Mouse (Mus musculus): ENCODE data around the gene Atox1. TPM values are rescaled to one million over a fixed set of nuclear protein-coding genes. Genes with fewer than 3 reads are reported as not detected.
"Not testable (repeated sequence)": the region's sequence is repeated elsewhere in the genome, so short reads cannot be mapped to it uniquely, and the experiment has no call there.

Atox1 gene
- polyA plus RNA-seq, 1 experiment from 2014 or later: 284 TPM

DNA sequence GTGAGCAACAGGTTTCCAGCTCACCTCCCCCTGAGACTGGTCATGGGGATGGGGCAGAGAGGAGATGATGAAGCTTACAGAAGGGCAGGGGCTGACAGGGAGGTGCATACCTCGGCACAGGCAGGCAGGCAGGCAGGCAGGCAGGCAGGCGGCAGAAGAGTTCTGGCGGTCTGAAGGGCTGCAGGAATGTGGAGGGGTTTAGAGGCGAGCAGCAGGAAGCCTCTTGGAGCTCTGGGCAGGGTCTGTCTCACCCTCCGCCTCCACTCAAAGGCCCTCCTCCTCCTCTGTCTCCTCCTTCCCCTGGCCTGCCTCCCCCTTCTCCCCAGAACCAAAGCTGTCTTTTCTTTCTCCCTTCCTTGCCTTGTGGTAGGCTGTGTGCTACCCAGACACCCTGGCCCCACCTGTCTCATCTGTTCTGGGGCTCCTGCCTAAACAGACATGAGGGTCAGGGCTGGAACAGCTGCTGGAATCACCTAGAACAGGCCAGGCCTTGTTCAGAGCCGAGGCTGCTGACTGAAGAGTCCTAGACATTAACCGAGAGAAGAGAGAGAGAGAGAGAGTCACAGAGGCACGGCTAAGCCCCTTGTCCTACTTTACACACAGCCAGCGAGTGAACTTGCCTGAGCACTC, 41.2 kb downstream of the Atox1 start:
- no peaks in the 10 kb centered on the region for H3K9me3 ChIP-seq (replicated peaks)
- peak overlapping the region; percentile 45 for H3K4me3 ChIP-seq
- peak overlapping the region; percentile 71 for H3K9ac ChIP-seq
- peak overlapping the region; percentile 56 for H3K4me2 ChIP-seq (replicated peaks)
- peak overlapping the region; percentile 89 for H3K27ac ChIP-seq
- 0 out of 2 replicates have a peak, but pooled peaks cover 3% of the 10 kb centered on the region for H3K27me3 ChIP-seq
- ATAC-seq (ENCODE audit: low FRiP score): no peak
- 1% methylated on average over 9 of the region's 9 CpGs for WGBS
- peaks cover 66% of the 10 kb centered on the region for H3K4me1 ChIP-seq
- H3K36me3 ChIP-seq: no peaks in the 10 kb centered on the region

DNA sequence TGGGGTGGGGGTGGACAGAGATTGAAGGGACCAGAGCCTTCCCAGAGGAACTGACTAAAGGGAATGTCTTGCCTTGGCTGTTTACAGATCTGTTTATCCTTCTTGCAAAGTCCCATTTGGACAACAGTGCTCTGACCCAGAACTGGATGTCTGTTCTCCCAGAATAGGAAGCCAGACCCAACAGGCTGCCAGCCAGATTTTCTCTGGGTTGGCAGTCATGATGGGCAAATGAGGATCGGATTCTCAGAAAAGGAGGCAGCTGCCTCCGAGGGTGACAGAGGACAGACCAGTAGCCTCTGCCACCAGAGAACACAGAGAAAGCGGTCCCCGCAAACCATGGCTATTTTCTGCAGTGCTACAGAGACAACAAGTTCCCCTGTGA, 41.8 kb downstream of the Atox1 start:
- WGBS: 3% methylated on average over 4 of the region's 4 CpGs
- peak overlapping the region; percentile 89 for H3K27ac ChIP-seq

DNA sequence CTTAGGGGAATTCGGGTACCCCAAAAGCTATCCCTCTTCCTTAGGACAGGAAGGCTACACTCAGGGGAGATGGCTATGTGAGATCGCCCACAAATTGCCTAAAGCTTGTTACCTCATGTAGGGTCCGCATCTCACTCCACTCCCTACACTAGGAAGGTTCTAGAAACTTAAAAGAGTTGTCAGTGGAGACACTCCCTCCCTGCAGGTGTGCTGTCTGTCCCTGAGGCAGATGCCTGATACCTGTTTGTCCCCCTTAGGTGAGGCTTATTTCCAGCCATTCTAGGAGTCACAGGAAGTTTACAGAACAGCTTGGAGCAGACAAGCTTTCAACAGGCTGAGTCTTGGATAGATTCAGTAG, 42.4 kb downstream of the Atox1 start:
- Histone ChIP-seq H3K27ac (peak overlapping the region; percentile 89; the same call in 1 of the 2 replicates), H3K4me3 (peak overlapping the region; percentile 45), H3K4me1 (peaks cover 55% of the 10 kb centered on the region), H3K9ac (peak overlapping the region; percentile 71), H3K9me3 (replicated peaks) (no peaks in the 10 kb centered on the region), H3K36me3 (no peaks in the 10 kb centered on the region), H3K27me3 (0 out of 2 replicates have a peak, but pooled peaks cover 3% of the 10 kb centered on the region), H3K4me2 (replicated peaks) (peak overlapping the region; percentile 56)
- 13% methylated on average over 3 of the region's 3 CpGs for WGBS
- ATAC-seq (ENCODE audit: low FRiP score): no peak

More for the DNA sequence above, 41.8 kb downstream of the Atox1 start:
- H3K4me2 ChIP-seq (replicated peaks): peak overlapping the region; percentile 56
- H3K27me3 ChIP-seq: 0 out of 2 replicates have a peak, but pooled peaks cover 3% of the 10 kb centered on the region
- ATAC-seq (ENCODE audit: low FRiP score): no peak
- H3K4me3 ChIP-seq: peak overlapping the region; percentile 45
- no peaks in the 10 kb centered on the region for H3K9me3 ChIP-seq (replicated peaks)
- H3K9ac ChIP-seq: peak overlapping the region; percentile 71
- H3K4me1 ChIP-seq: peaks cover 61% of the 10 kb centered on the region
- no peaks in the 10 kb centered on the region for H3K36me3 ChIP-seq

DNA sequence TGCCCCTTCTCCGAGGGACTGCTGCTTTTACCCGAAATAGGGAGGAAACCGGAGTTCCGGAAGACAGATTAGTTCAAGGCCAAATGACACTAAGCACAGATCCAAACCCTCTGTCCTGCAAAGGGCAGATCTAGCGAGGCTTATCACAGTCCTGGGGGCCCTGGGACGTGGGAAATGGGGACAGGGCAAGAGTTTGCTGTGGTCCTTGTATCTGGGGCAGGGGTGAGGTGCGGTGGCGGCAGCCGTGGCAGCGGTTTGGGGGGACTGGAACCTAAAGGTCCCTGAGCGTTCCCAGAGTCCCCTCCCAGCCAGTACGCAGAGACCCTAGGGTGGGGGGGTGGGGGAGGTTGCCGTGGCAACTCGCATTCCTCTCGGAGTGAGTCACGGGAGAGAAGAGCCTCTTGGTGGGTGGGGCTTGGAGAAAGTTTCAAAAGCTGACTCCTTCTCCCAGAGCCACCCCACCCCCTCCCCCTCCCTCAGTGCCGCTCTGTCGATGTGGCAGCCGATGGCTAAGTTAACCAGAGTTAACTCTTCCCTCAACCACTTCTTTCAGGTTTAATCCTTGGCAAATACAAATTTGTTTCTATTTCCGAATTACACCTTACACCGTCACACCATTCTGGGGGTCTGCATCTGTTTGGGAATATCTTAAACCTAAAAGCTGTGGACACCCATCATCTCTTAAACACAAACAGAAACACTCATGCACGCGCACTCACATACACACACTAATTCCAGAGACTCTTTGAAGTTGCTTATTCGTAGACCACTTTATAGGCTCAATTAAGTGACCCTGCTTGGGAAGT, 42.9 kb downstream of the Atox1 start:
- H3K4me2 ChIP-seq (replicated peaks): peak overlapping the region; percentile 56
- peak; percentile 76 for ATAC-seq (ENCODE audit: low FRiP score)
- WGBS: 1% methylated on average over 24 of the region's 24 CpGs
- no peaks in the 10 kb centered on the region for H3K36me3 ChIP-seq
- H3K4me3 ChIP-seq: peak overlapping the region; percentile 45
- H3K27me3 ChIP-seq: 0 out of 2 replicates have a peak, but pooled peaks cover 3% of the 10 kb centered on the region
- peak overlapping the region; percentile 71 for H3K9ac ChIP-seq
- no peaks in the 10 kb centered on the region for H3K9me3 ChIP-seq (replicated peaks)
- peaks cover 52% of the 10 kb centered on the region for H3K4me1 ChIP-seq
- H3K27ac ChIP-seq: peak overlapping the region; percentile 89

DNA sequence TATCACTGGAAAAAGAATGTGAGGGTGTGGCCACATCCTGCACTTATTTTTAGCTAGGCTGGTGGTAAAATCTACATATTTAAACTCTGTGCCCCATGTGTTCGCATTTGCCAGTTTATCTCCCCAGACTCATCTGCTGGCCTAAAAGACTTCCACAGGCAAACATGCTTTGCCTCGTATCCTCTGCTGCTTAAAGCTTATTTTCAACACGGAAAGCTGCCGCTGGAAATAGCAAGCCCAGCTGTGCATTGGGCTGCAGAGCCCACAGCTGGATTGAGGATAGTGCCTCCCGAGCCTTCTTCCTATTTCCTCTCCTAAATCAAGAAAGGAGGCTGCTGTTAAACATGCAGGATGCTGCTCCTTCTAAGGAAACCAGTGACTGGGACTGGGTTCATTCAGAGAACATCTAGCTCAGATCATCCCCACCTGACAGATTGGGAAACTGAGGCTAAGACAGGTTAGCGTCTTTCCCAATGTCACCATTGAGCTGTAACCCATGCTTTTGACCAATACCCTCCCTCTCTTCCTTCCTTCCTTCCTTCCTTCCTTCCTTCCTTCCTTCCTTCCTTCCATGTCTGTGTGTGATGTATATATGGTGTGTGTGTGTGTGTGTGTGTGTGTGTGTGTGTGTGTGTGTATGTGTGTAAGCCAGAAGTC, 44.3 kb downstream of the Atox1 start:
- no peak overlapping the region for H3K4me3 ChIP-seq
- H3K27me3 ChIP-seq: 0 out of 2 replicates have a peak, but pooled peaks cover 3% of the 10 kb centered on the region
- no peaks in the 10 kb centered on the region for H3K9me3 ChIP-seq (replicated peaks)
- no peaks in the 10 kb centered on the region for H3K36me3 ChIP-seq
- no peak overlapping the region for H3K27ac ChIP-seq
- WGBS: 75% methylated on average over 6 of the region's 6 CpGs
- H3K9ac ChIP-seq: no peak overlapping the region
- ATAC-seq (ENCODE audit: low FRiP score): no peak
- H3K4me2 ChIP-seq (replicated peaks): peak overlapping the region; percentile 56; the same call in 1 of the 2 replicates
- H3K4me1 ChIP-seq: peaks cover 48% of the 10 kb centered on the region

DNA sequence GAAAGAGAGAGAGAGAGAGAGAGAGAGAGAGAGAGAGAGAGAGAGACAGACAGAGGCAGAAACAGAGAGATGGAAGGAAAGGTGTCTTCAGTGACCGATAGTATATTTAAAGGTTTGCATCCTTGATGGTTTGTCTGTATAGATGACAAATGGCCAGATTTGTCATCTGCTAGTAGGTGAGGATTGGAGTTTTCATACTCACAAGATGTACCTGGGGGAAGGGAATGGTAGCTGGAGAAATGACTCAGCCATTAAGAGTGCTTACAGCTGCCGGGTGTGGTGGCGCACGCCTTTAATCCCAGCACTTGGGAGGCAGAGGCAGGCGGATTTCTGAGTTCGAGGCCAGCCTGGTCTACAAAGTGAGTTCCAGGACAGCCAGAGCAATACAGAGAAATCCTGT, 45.3 kb downstream of the Atox1 start:
- H3K9me3 ChIP-seq (replicated peaks); H3K4me3 ChIP-seq; H3K36me3 ChIP-seq; H3K27ac ChIP-seq; H3K9ac ChIP-seq; H3K27me3 ChIP-seq; ATAC-seq (ENCODE audit: low FRiP score); H3K4me2 ChIP-seq (replicated peaks): not testable (repeated sequence)
- H3K4me1 ChIP-seq: peaks cover 48% of the 10 kb centered on the region
- WGBS: 96% methylated on average over 6 of the region's 6 CpGs

DNA sequence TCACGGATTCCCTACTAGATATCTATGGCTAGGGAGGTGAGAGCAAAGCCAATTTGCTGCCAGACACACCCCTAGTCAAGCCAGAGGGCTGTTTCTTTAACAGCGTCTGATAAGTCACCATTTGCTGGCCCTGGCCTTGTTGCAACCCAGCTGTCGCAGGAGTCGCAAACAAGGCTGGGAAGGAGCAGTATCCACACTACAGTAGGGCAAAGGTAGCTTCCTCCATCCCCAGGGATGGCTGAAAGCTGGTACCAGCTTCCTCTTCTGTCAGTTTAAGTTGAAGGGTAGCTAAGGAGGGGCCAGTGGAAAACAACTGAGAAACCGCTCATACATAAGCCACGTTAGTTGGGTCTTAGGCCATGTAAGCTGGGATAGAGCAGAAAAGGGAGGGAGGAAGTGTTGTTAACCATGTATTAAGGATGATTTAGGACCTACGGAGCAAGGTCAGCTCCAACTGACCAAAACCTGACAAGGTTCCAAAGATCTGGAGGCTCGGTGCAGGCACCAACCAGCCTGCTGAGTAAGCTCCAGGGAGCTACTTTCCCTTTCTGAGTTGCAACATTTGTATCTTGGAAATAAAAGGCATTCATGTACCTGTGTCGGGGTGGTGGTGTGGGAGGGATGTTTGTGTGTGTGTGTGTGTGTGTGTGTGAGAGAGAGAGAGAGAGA, 45.9 kb downstream of the Atox1 start:
- H3K4me2 ChIP-seq (replicated peaks): no peak overlapping the region
- WGBS: 73% methylated on average over 9 of the region's 9 CpGs
- H3K27ac ChIP-seq: no peak overlapping the region
- no peak for ATAC-seq (ENCODE audit: low FRiP score)
- 0 out of 2 replicates have a peak, but pooled peaks cover 3% of the 10 kb centered on the region for H3K27me3 ChIP-seq
- peaks cover 43% of the 10 kb centered on the region for H3K4me1 ChIP-seq
- no peaks in the 10 kb centered on the region for H3K9me3 ChIP-seq (replicated peaks)
- 0 out of 2 replicates have a peak, but pooled peaks cover 3% of the 10 kb centered on the region for H3K36me3 ChIP-seq
- H3K4me3 ChIP-seq: no peak overlapping the region
- H3K9ac ChIP-seq: no peak overlapping the region

DNA sequence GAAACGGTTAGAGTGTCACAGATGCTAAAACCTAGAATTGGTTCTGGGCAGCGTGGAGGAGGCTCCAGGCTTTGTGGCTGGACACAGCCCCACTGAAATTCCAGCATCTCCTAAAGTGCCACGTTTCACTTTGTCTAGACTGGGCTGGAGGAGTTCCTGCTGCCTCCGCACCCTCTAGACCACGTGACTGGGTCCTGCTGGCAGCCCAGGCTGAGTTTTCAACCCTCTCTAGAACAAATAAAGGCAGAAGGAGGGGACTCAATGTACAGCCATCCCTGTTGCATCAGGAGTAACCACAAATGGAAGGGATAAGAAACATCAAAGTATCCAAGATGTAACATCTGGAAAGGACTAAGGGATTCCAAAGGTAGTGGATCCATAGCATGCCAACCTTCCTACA, 46.7 kb downstream of the Atox1 start:
- ATAC-seq (ENCODE audit: low FRiP score): no peak
- no peak overlapping the region for H3K9ac ChIP-seq
- peaks cover 11% of the 10 kb centered on the region for H3K36me3 ChIP-seq
- no peak overlapping the region for H3K4me3 ChIP-seq
- no peak overlapping the region for H3K27ac ChIP-seq
- WGBS: 68% methylated on average over 5 of the region's 5 CpGs
- H3K4me2 ChIP-seq (replicated peaks): no peak overlapping the region
- no peaks in the 10 kb centered on the region for H3K9me3 ChIP-seq (replicated peaks)
- H3K27me3 ChIP-seq: no peaks in the 10 kb centered on the region
- H3K4me1 ChIP-seq: peaks cover 34% of the 10 kb centered on the region

DNA sequence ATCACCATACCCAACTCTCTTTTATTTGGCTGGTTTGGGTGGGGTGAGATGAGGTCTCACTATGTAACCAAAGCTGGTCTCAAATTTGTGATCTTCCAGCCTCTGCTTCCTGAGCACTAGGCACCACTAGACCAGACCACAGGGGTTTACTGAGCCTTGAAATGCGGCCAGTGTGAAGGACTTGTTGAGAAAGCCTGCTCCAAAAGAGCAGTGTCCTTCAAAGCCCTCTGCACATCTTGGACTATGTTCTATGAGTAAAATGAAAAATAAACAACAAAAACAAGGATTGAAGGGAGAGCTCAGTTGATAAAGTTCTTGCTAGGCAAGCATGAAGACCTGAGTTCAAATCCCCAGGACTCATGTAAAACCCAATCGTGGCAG, 47.6 kb downstream of the Atox1 start:
- no peaks in the 10 kb centered on the region for H3K27me3 ChIP-seq
- H3K36me3 ChIP-seq: peaks cover 19% of the 10 kb centered on the region
- 94% methylated on average over 2 of the region's 2 CpGs for WGBS
- no peaks in the 10 kb centered on the region for H3K9me3 ChIP-seq (replicated peaks)
- H3K27ac ChIP-seq: no peak overlapping the region
- ATAC-seq (ENCODE audit: low FRiP score): no peak
- H3K4me1 ChIP-seq: peaks cover 25% of the 10 kb centered on the region
- no peak overlapping the region for H3K4me3 ChIP-seq
- no peak overlapping the region for H3K4me2 ChIP-seq (replicated peaks)
- no peak overlapping the region for H3K9ac ChIP-seq

DNA sequence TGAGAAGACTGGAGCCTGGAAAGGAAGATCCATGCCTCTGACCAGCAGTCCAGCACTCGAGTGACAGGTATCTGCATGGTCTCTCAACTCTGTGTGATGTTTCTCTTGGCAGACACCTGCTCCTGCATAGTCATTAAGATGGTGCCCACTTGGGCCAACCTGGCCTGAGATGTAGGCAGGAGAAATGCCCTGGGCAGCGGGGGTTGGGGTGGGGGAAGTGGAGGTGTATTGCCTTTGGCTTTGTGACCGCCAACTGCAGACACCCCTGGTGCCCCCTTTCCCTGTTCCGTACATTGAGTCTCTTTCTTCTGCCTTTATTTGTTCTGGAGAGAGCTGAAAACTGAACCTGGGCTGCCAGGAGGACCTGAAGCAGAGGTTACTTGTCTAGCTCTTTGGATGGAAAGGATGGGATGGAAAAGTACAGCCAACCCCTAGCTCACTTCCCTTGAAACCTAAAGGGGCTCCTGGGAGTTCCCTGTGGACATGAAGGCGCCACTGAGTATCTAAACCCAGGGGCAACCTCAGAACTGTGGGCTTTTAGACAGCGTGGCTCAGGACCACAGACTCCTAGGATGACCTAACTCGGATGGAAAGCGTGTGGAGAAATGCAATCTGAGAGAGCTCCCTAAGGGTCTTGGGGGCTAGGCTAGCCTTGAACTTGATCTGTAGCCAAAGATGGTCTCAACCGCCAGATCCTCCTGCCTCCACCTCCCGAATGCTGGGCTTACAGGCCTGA, 48.2 kb downstream of the Atox1 start:
- peaks cover 25% of the 10 kb centered on the region for H3K36me3 ChIP-seq
- no peaks in the 10 kb centered on the region for H3K9me3 ChIP-seq (replicated peaks)
- ATAC-seq (ENCODE audit: low FRiP score): no peak
- 90% methylated on average over 10 of the region's 10 CpGs for WGBS
- H3K4me2 ChIP-seq (replicated peaks): no peak overlapping the region
- no peak overlapping the region for H3K9ac ChIP-seq
- H3K4me1 ChIP-seq: peaks cover 21% of the 10 kb centered on the region
- H3K27ac ChIP-seq: no peak overlapping the region
- no peaks in the 10 kb centered on the region for H3K27me3 ChIP-seq
- H3K4me3 ChIP-seq: no peak overlapping the region

DNA sequence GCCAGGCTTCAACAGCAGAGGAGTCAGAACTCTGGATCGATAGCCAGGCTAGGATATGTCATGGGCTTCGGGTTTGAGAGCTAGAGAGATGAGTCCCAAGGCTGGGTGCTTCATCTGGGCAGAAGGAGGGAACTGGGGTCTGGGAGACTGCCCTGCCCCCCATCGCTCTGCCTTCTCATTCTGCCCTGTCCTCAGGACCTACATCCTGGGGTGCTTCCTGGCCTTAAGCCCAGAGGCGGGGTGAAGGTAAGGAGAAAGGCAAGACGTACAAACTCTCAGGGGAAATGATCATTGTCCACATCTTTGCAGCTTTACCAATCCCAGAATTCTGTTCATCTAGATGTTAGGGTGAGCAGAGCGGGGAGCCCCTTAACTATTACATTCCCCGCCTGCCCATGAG, 49.0 kb downstream of the Atox1 start:
- WGBS: 80% methylated on average over 7 of the region's 7 CpGs
- Histone ChIP-seq H3K27me3 (no peaks in the 10 kb centered on the region), H3K9me3 (replicated peaks) (no peaks in the 10 kb centered on the region), H3K27ac (no peak overlapping the region), H3K9ac (no peak overlapping the region), H3K4me1 (peaks cover 14% of the 10 kb centered on the region), H3K4me3 (no peak overlapping the region), H3K4me2 (replicated peaks) (no peak overlapping the region), H3K36me3 (peaks cover 32% of the 10 kb centered on the region)
- ATAC-seq (ENCODE audit: low FRiP score): no peak
